Mouse (Mus musculus) midbrain, embryonic 10.5 days (tissue): ENCODE results near the gene Afap1l2. TPM values are rescaled to one million over a fixed set of nuclear protein-coding genes. Genes with fewer than 3 reads are reported as not detected.

Experiments
- DNase-seq: peaks from one replicate; pipeline ENCODE4 v3.0.0-alpha.2; 2017; ENCODE audit warnings: low spot score
- H3K27ac ChIP-seq: fragments of 300-500 bp; sonication (generic); replicated peaks from 2 replicates; pipeline ENCODE4 v1.5.1; 2016; ENCODE audit warnings: mild to moderate bottlenecking
- H3K27me3 ChIP-seq: fragments of 300-500 bp; sonication (generic); 2 replicates; pipeline ENCODE4 v1.6.1; 2016; ENCODE audit warnings: low read depth, mild to moderate bottlenecking; ENCODE audit not compliant: poor library complexity, severe bottlenecking
- H3K36me3 ChIP-seq: fragments of 300-500 bp; sonication (generic); 2 replicates; pipeline ENCODE4 v1.6.1; 2016; ENCODE audit warnings: mild to moderate bottlenecking, moderate library complexity
- H3K4me1 ChIP-seq: fragments of 300-500 bp; sonication (generic); 2 replicates; pipeline ENCODE4 v1.6.1; 2016
- H3K4me3 ChIP-seq: fragments of 300-500 bp; sonication (generic); 2 replicates; pipeline ENCODE4 v1.5.1; 2016; ENCODE audit warnings: mild to moderate bottlenecking, moderate library complexity
- H3K9me3 ChIP-seq: fragments of 300-500 bp; sonication (generic); replicated peaks from 2 replicates; pipeline ENCODE4 v1.6.1; 2016; ENCODE audit warnings: mild to moderate bottlenecking
- WGBS: fragments of 180-500 bp; shearing (Covaris S2); methylation state at CpG from one replicate; pipeline ENCODE4 v1.1.7; 2016; 5-methylcytosine and 5-hydroxymethylcytosine counted together
- polyA plus RNA-seq: library from polyadenylated mRNA; unstranded; fragments of >200 nt; fragmentation: Nextera tagmentation; extraction: Ambion mirVana; gene quantifications from 2 replicates; pipeline ENCODE4 v1.2.1, GENCODE M21; 2016

Gene Afap1l2
- polyA plus RNA-seq, 1 experiment from 2014 or later: 3.6 TPM

DNA sequence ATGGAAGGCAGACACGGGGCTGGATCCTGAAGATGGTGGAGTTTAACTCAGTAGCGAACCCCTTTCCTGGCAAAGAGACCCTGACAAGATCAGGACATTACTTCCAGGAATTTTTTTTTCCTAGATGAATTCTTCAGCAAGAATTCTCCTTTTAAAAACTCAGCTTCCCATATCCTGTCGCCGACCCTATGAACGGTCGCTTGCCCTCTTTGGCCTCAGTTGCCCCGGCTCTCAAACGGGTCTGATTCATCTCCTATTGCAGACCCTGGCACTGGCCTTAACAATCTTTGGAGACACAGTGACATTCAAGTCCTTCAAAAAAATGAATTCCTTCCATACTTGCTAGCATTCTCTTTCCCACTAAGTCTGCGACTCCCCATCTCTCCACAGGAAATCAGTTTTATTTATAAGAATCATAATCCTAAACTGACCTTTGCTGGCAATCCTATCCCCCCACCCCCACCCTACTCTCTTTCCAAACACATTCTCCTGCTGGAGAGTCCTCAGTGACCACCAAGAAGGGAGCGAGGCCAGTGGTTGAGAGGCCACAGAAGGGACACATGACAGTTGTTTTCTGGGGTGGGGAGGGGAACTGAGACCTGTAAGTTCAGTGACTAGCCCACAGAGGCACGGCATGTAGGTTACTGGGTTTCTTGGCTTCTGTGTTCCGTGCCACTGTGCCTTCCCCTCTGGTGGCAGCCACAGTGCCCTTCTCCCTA lies 5.1 kb downstream of the Afap1l2 start:
- Histone ChIP-seq H3K9me3 (no peaks in the 10 kb centered on the region), H3K27ac (0 out of 2 replicates have a peak overlapping the region, but pooled peaks have one; percentile 20), H3K4me1 (peaks cover 30% of the 10 kb centered on the region), H3K4me3 (no peak overlapping the region), H3K27me3 (peaks cover 39% of the 10 kb centered on the region), H3K36me3 (no peaks in the 10 kb centered on the region)
- WGBS: 73% methylated on average over 12 of the region's 12 CpGs
- DNase-seq: no peak

DNA sequence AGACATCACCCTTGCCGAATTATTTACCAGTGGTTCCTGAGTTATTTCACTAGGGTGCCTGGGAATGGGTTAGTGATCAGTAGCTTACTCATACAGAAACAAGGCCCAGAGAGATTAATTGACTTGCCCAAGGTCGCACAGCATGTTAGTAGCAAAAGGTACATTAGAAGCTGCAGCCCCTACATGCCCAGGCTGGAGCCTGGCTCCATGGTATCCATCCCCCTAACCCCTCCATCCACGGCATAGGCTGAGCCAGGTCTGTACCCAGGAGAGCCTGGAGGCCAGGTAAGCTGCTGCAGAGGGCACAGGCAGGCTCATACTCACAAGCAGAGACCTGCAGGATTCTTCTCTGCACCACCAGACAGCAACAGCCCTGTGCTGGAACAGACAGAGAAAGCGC lies 6.1 kb downstream of the Afap1l2 start:
- Histone ChIP-seq H3K27ac (no peak overlapping the region), H3K4me1 (peaks cover 32% of the 10 kb centered on the region), H3K27me3 (peaks cover 29% of the 10 kb centered on the region), H3K9me3 (no peaks in the 10 kb centered on the region), H3K36me3 (no peaks in the 10 kb centered on the region), H3K4me3 (no peak overlapping the region)
- DNase-seq: no peak
- WGBS: 87% methylated on average over 4 of the region's 4 CpGs

GRCm38 (mm10) chr19:57000592-57000991 lies 7.4 kb downstream of the Afap1l2 start:
- no peaks in the 10 kb centered on the region for H3K36me3 ChIP-seq

GRCm38 (mm10) chr19:56999781-57000180 lies 8.2 kb downstream of the Afap1l2 start:
- Histone ChIP-seq H3K4me3 (no peak overlapping the region), H3K27me3 (peaks cover 8% of the 10 kb centered on the region; the same call in 1 of the 2 replicates), H3K36me3 (no peaks in the 10 kb centered on the region), H3K9me3 (no peaks in the 10 kb centered on the region), H3K4me1 (peaks cover 36% of the 10 kb centered on the region), H3K27ac (no peak overlapping the region)
- DNase-seq: no peak
- 77% methylated on average over 2 of the region's 2 CpGs for WGBS

More at GRCm38 (mm10) chr19:57000592-57000991, 7.4 kb downstream of the Afap1l2 start:
- no peak overlapping the region for H3K4me3 ChIP-seq
- peaks cover 16% of the 10 kb centered on the region for H3K27me3 ChIP-seq
- 89% methylated on average over 5 of the region's 5 CpGs for WGBS
- peaks cover 36% of the 10 kb centered on the region for H3K4me1 ChIP-seq
- no peak overlapping the region for H3K27ac ChIP-seq
- DNase-seq: no peak
- H3K9me3 ChIP-seq: no peaks in the 10 kb centered on the region

DNA sequence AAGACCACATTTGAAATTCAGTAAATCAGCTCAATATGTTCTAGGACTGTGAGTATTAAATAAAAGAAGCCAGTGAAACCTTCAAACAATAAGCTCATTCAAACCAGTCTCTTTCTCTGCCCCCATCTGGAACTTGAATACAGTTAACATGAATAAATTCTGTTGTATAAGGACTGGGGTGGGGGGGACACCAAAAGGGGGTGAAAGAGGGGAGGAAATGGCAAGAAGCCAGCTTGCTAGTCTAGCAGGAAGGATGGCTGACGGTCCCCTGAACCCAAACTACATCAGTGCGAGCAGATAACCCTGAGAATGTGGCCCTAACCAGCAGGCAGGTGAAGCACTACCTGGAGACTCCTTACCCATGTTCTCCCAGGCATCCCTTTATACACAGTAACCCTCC lies 9.1 kb downstream of the Afap1l2 start:
- H3K27ac ChIP-seq: 0 out of 2 replicates have a peak overlapping the region, but pooled peaks have one; percentile 6
- no peaks in the 10 kb centered on the region for H3K36me3 ChIP-seq
- H3K4me3 ChIP-seq: no peak overlapping the region
- H3K9me3 ChIP-seq: no peaks in the 10 kb centered on the region
- 82% methylated on average over 2 of the region's 2 CpGs for WGBS
- no peaks in the 10 kb centered on the region for H3K27me3 ChIP-seq
- no peak for DNase-seq
- H3K4me1 ChIP-seq: peaks cover 44% of the 10 kb centered on the region

DNA sequence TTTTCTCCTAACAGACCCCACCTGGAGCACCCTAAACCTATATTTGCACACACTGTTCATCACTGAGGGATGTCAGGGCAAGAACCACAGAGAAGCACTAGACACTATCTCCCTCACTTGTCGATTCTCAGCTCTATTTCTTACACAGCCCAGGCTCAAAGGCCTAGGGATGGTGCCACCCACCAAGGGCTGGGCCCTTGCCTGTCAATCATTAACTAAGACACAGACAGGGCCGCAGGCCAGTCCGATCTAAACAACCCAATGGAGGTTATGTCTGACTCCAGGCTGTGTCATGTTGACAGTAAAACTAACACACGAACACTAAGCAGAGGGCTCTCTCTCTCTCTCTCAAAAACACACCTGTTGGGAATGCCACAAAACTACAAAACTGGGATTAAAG lies 9.7 kb downstream of the Afap1l2 start:
- no peak for DNase-seq
- H3K4me3 ChIP-seq: no peak overlapping the region
- no peaks in the 10 kb centered on the region for H3K9me3 ChIP-seq
- H3K27ac ChIP-seq: 0 out of 2 replicates have a peak overlapping the region, but pooled peaks have one; percentile 6
- peaks cover 40% of the 10 kb centered on the region for H3K4me1 ChIP-seq
- 86% methylated on average over 4 of the region's 4 CpGs for WGBS
- no peaks in the 10 kb centered on the region for H3K36me3 ChIP-seq
- H3K27me3 ChIP-seq: no peaks in the 10 kb centered on the region

- WGBS: 3% methylated on average over 10 of the region's 10 CpGs
- Histone ChIP-seq H3K27me3 (no peaks in the 10 kb centered on the region), H3K27ac (peak overlapping the region; percentile 77), H3K4me1 (peaks cover 32% of the 10 kb centered on the region), H3K4me3 (peak overlapping the region; percentile 26), H3K9me3 (no peaks in the 10 kb centered on the region), H3K36me3 (no peaks in the 10 kb centered on the region)
- DNase-seq: peak; percentile 70
Observed at GRCm38 (mm10) chr19:56997164-56997599, 10.8 kb downstream of the Afap1l2 start.

GRCm38 (mm10) chr19:56995441-56995840 lies 12.6 kb downstream of the Afap1l2 start:
- no peaks in the 10 kb centered on the region for H3K9me3 ChIP-seq
- DNase-seq: no peak
- no peaks in the 10 kb centered on the region for H3K27me3 ChIP-seq
- no peak overlapping the region for H3K27ac ChIP-seq
- 91% methylated on average over 4 of the region's 4 CpGs for WGBS
- no peaks in the 10 kb centered on the region for H3K36me3 ChIP-seq
- H3K4me1 ChIP-seq: peaks cover 44% of the 10 kb centered on the region
- H3K4me3 ChIP-seq: no peak overlapping the region

DNA sequence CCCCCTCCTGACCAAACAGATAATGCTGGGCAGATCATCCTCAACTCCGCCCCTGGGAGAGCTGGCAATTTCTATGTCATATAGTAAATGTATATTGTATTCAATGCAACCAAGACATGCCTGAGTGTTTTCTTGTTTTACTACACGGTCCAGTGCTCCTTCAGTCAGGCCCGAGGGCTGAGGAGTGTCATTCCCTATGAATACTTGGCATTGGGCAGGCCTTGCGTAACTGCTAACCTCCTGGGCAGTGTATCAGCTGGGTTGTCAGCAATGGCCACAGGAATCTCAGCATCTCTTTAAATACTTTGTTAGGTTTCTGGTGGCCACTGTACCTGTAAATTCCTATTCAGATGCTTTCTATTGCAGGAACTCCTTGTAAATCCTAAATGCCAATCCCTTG lies 13.4 kb downstream of the Afap1l2 start:
- Histone ChIP-seq H3K27me3 (0 out of 2 replicates have a peak, but pooled peaks cover 4% of the 10 kb centered on the region), H3K9me3 (no peaks in the 10 kb centered on the region), H3K4me1 (peaks cover 49% of the 10 kb centered on the region), H3K36me3 (no peaks in the 10 kb centered on the region), H3K4me3 (no peak overlapping the region), H3K27ac (no peak overlapping the region)
- WGBS: 74% methylated on average over 4 of the region's 4 CpGs
- DNase-seq: no peak

- Histone ChIP-seq H3K27me3 (peaks cover 9% of the 10 kb centered on the region; the same call in 1 of the 2 replicates), H3K9me3 (no peaks in the 10 kb centered on the region), H3K4me1 (peaks cover 58% of the 10 kb centered on the region), H3K4me3 (no peak overlapping the region), H3K36me3 (no peaks in the 10 kb centered on the region), H3K27ac (no peak overlapping the region; the same call in 1 of the 2 replicates)
- 88% methylated on average over 4 of the region's 4 CpGs for WGBS
- no peak for DNase-seq
Observed at GRCm38 (mm10) chr19:56993763-56994162, 14.3 kb downstream of the Afap1l2 start.

DNA sequence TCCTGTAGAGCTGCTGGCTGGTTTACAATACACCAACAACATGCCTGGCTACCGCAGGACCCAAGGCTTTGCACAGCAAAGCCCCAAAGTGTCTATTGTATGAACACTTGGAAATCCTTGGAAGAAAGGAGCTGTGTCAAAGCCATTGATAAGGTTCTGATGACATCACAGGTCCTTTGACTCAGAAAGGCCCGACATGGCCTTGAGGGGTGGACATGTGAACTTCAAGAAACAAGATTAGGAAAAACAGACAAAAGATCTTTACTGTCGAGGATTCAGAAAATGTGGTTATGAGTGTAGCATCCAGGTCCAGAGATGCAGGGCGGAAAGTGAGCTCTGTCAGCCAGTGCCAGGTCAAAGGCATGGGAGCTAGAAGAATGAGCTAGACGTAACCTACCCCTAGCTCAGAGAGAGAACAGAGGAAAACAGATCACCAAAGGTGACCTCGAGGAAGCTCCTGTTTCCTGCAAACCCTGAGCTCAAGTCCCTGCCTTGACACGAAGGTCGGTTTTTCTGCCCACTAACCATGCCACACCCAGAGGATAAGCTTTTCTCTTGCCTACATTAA lies 15.0 kb downstream of the Afap1l2 start:
- Histone ChIP-seq H3K27me3 (peaks cover 11% of the 10 kb centered on the region; the same call in 1 of the 2 replicates), H3K4me1 (peaks cover 65% of the 10 kb centered on the region), H3K9me3 (no peaks in the 10 kb centered on the region), H3K4me3 (no peak overlapping the region), H3K36me3 (no peaks in the 10 kb centered on the region), H3K27ac (peak overlapping the region; percentile 52; the same call in 1 of the 2 replicates)
- 76% methylated on average over 8 of the region's 8 CpGs for WGBS
- no peak for DNase-seq

GRCm38 (mm10) chr19:56990367-56991111 lies 17.5 kb downstream of the Afap1l2 start:
- H3K36me3 ChIP-seq: no peaks in the 10 kb centered on the region
- no peaks in the 10 kb centered on the region for H3K9me3 ChIP-seq
- 32% methylated on average over 14 of the region's 14 CpGs for WGBS
- peaks cover 66% of the 10 kb centered on the region for H3K4me1 ChIP-seq
- H3K27me3 ChIP-seq: peaks cover 11% of the 10 kb centered on the region; the same call in 1 of the 2 replicates
- DNase-seq: peak; percentile 67
- no peak overlapping the region for H3K4me3 ChIP-seq
- peak overlapping the region; percentile 84 for H3K27ac ChIP-seq
